Comparison of ENCODE assay signal across 8 mouse cellular contexts in genomic region chr2:71982868-71983597, GRCm38 (mm10). TPM values are rescaled to one million over a fixed set of nuclear protein-coding genes. Genes with fewer than 3 reads are reported as not detected.
DNase-seq lines count a peak whose midpoint lies in the region; ATAC-seq and TF ChIP-seq lines count a peak whose summit lies in the region.
"Had no signal": no experiment of that assay in that cellular context is flagged by ENCODE, and none has a peak within 500 bp of the region (broad histone marks: within the 10 kb centered on the region; RNA-seq: fewer than 3 reads in every experiment).

No protein-coding gene starts in this region.

- H3K27me3 ChIP-seq in hindbrain, embryonic 15.5 days = no peaks in the 10 kb centered on the region
- H3K27me3 ChIP-seq in hindbrain, embryonic 12.5 days = peaks cover 29% of the 10 kb centered on the region
- no peaks in the 10 kb centered on the region for H3K27me3 ChIP-seq in neural tube, embryonic 15.5 days (replicated peaks)

- H3K9ac ChIP-seq in hindbrain, embryonic 15.5 days = no peak overlapping the region
- H3K9ac ChIP-seq in hindbrain, embryonic 12.5 days = no peak overlapping the region
- H3K9ac ChIP-seq in neural tube, embryonic 15.5 days (replicated peaks) = no peak overlapping the region

- TF ChIP-seq POLR2A in cortical plate, adult 2 months (IDR thresholded peaks at IDR 0.05; ENCODE audit: extremely low read depth, insufficient read depth, low read length) = no peak

- no peak overlapping the region for H3K4me3 ChIP-seq in hindbrain, embryonic 15.5 days
- H3K4me3 ChIP-seq in hindbrain, embryonic 12.5 days = no peak overlapping the region
- no peak overlapping the region for H3K4me3 ChIP-seq in neural tube, embryonic 15.5 days (replicated peaks)
- peak overlapping the region; percentile 76 for H3K4me3 ChIP-seq in cortical plate, adult 2 months (ENCODE audit: insufficient read depth, low read length)

- no peaks in the 10 kb centered on the region for H3K9me3 ChIP-seq in hindbrain, embryonic 15.5 days
- no peaks in the 10 kb centered on the region for H3K9me3 ChIP-seq in hindbrain, embryonic 12.5 days (replicated peaks)
- H3K9me3 ChIP-seq in neural tube, embryonic 15.5 days (replicated peaks) = no peaks in the 10 kb centered on the region

- 64% methylated on average over 10 of the region's 10 CpGs for WGBS in hindbrain, embryonic 15.5 days
- WGBS in hindbrain, embryonic 12.5 days = 66% methylated on average over 10 of the region's 10 CpGs
- WGBS in neural tube, embryonic 15.5 days = 63% methylated on average over 10 of the region's 10 CpGs

- no peak overlapping the region for H3K27ac ChIP-seq in hindbrain, embryonic 15.5 days (replicated peaks)
- H3K27ac ChIP-seq in hindbrain, embryonic 12.5 days = no peak overlapping the region
- H3K27ac ChIP-seq in neural tube, embryonic 15.5 days (replicated peaks) = no peak overlapping the region
- H3K27ac ChIP-seq in cortical plate, adult 2 months (ENCODE audit: insufficient read depth, low read length) = no peak overlapping the region

- H3K4me1 ChIP-seq in hindbrain, embryonic 15.5 days (replicated peaks) = peaks cover 21% of the 10 kb centered on the region
- H3K4me1 ChIP-seq in hindbrain, embryonic 12.5 days = peaks cover 13% of the 10 kb centered on the region
- H3K4me1 ChIP-seq in neural tube, embryonic 15.5 days = peaks cover 29% of the 10 kb centered on the region
- peaks cover 15% of the 10 kb centered on the region for H3K4me1 ChIP-seq in cortical plate, adult 2 months (ENCODE audit: control insufficient read depth, insufficient read depth, low read length)

- H3K36me3 ChIP-seq in hindbrain, embryonic 15.5 days = no peaks in the 10 kb centered on the region
- H3K36me3 ChIP-seq in hindbrain, embryonic 12.5 days = no peaks in the 10 kb centered on the region
- H3K36me3 ChIP-seq in neural tube, embryonic 15.5 days = no peaks in the 10 kb centered on the region

- H3K4me2 ChIP-seq in hindbrain, embryonic 15.5 days = peak overlapping the region; percentile 88
- no peak overlapping the region for H3K4me2 ChIP-seq in hindbrain, embryonic 12.5 days (replicated peaks)
- H3K4me2 ChIP-seq in neural tube, embryonic 15.5 days = peak overlapping the region; percentile 71

- no peak for DNase-seq in neural tube, embryonic 10.5 days (ENCODE audit: extremely low spot score, low spot score)
- no peak for DNase-seq in Muller cell, postnatal 12 days (ENCODE audit: inconsistent ontology term)
- DNase-seq: heart, postnatal 36 days had no signal

- ATAC-seq in hindbrain, embryonic 15.5 days (ENCODE audit: low FRiP score, low read depth) = no peak
- ATAC-seq in hindbrain, embryonic 12.5 days (ENCODE audit: low FRiP score) = no peak
- no peak for ATAC-seq in neural tube, embryonic 15.5 days (ENCODE audit: low FRiP score)
- ATAC-seq in megakaryocyte, adult 5-6 weeks (ENCODE audit: poor library complexity, severe bottlenecking) = no peak

- no peak for TF ChIP-seq CTCF in cortical plate, adult 2 months (IDR thresholded peaks at IDR 0.05; ENCODE audit: extremely low read depth, insufficient read depth, low read length)

RNA-seq across cellular contexts. Expression of gene Rapgef4, which starts 2.0 kb away (rescaled TPM):
- 33.9 and 34.2 TPM in 2 replicates for polyA plus RNA-seq in hindbrain, embryonic 15.5 days (2015; fragmentation: Nextera tagmentation; extraction: Ambion mirVana)
- polyA plus RNA-seq in hindbrain, embryonic 12.5 days (2016; fragmentation: Nextera tagmentation; extraction: Ambion mirVana) = 4.9 and 5.6 TPM in 2 replicates
- polyA plus RNA-seq in neural tube, embryonic 15.5 days (2015; fragmentation: Nextera tagmentation; extraction: Ambion mirVana) = 42.7 and 45.3 TPM in 2 replicates
- 478 and 555 TPM in 2 replicates for polyA plus RNA-seq in cortical plate, adult 2 months (2012; rRNA removed)
- total RNA-seq in megakaryocyte, adult 5-6 weeks (2015) = 0.98 and 1.3 TPM in 2 replicates
- 0.08 and 0.88 TPM in 2 replicates for total RNA-seq in megakaryocyte, adult 5-6 weeks (2017)

Comparison
In these comparisons a context has a peak if more than half of its experiments do, and no peak if none do; other contexts are left out.
1. RNA of gene Rapgef4, which starts 2.0 kb away (polyA plus RNA-seq): 478 to 555 TPM in cortical plate, adult 2 months; 42.7 to 45.3 TPM in neural tube, embryonic 15.5 days, 33.9 to 34.2 TPM in hindbrain, embryonic 15.5 days and 4.9 to 5.6 TPM in hindbrain, embryonic 12.5 days; every median in the first group is over 10 times any median in the second.